Mouse (Mus musculus): ENCODE measurements at regions not wholly inside any gene's neighbourhood (a gene's known extent, or its start where the extent isn't known, plus 50 kb on each side); places are given as distances from the start of the nearest gene placed in this dataset.

DNA sequence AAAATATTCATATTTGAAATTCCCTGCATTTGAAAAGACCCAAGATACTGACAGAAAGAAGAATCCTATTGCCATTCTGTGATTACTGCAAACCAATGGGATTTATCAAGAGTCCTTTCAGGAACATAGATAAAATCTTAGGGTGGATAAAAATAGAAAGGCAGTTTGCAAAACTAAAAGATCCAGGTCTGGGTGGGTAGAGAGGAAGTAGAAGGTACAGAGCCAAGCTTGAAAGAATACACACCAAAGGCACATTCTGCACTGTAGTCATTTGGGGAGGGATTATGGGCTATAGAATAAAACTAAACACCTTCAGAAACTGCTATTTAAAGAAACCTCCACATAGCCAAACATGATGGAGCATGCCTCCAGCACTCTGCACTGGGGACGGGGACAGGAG is 288.5 kb upstream of the 4930412O13Rik start:
- no peak for DNase-seq (ENCODE audit: low spot score)

DNA sequence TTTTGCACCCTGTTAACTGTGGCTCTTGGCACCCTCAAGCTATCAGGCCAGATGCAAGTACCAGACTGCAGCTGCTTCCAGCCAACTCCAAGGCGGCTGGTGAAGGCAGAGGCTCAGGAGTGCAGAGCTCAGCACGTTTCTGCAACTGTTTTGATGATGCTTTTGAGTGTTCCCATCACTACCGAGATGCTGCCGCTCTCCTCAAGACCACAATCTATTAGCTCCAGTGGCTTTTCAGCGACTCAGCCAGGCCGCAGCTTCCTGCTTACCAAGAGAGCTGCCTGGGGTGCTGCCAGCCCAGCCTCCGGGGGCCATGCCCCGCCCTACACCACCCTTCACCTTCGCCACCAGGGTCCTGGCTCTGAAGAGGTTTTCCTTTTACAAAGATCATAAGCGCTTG is 287.1 kb upstream of the 4930412O13Rik start:
- DNase-seq (ENCODE audit: low spot score), result peak; percentile 6

DNA sequence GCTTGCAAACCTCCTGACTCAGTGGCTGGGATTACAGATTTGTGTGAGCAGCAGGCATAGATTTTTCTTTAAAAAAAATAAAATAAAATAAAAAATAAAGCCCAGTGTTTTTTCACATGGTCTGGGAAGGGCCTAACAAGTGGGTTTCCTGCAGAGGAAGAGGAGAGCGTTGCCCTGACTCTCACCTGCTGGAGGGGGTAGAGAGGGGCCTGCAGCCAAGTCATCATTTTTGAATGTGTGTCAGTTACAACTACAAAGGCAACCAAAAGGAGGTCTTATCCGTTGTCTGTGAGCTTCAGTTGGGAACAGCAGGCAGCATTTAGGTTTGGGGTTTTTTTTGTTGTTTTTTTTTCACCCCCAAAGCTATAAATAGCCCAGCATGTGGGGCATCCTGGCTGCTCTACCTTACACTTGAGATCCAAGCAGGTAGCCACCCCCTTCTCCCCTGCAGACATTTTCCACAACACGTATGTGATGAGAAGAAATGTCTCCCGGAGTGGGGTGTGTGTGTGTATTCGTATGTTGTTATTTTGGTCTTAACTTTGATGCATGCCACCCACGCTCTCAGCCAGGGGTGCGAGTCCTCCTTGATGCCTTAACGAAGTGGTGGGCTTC is 285.7 kb upstream of the 4930412O13Rik start:
- no peak for DNase-seq (ENCODE audit: low spot score)

DNA sequence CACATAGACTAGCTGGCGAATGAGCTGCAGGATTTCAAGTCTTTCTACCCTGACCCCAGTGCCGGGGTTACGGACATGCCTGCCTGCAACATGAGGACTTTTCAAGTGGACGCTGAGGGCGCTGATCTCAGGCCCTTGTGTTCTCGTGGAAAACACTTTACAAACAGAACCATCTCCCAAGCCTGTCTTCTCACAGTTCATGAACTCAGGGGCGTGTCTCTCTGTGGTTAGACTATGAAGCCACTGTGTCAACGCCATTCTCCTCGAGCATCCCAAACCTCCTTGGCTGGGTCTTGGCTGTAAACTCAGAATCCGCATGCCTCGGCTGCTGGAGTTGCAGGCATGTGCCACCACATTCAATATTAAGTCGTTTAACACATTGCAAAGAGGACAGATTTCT is 284.9 kb upstream of the 4930412O13Rik start:
- DNase-seq (ENCODE audit: low spot score), result no peak

DNA sequence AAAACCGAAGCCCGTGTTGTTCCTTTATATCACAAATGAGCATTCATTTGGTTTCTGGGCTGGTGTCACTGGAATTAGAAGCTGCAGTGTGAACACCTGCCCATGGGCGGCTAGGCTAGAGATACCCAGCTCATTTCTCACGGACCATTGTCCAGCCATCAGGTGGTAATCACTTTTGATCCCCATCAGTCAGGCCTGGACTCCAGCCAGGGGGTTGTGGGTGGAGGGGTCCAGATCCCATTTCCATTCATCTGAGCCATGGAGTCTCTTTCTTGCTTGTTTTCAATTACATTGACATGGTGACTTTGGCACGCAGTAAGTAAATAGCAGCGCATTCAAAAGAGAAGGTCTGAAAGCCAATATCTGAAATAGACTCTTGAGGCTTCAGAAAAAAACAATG is 276.1 kb upstream of the 4930412O13Rik start:
- no peak for DNase-seq (ENCODE audit: low spot score)

DNA sequence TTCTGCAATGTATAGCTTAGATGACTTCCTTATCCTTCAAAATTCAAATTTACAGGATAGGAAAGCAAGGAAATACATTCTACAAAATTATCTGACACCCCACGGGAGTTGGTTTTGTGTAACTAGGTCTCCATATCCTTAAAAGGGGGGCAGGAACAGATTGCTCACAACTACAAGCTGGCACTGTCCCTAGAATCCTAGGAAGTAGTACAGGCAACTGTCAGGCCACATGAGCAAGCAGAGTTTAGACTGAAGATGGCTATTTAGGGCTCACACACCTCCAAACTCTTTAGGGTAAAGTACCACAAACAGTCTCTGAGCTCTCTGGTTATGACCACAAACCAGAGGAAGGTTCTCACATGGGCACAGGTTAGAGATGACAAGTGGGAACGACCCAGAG is 273.5 kb upstream of the 4930412O13Rik start:
- no peak for DNase-seq (ENCODE audit: low spot score)

DNA sequence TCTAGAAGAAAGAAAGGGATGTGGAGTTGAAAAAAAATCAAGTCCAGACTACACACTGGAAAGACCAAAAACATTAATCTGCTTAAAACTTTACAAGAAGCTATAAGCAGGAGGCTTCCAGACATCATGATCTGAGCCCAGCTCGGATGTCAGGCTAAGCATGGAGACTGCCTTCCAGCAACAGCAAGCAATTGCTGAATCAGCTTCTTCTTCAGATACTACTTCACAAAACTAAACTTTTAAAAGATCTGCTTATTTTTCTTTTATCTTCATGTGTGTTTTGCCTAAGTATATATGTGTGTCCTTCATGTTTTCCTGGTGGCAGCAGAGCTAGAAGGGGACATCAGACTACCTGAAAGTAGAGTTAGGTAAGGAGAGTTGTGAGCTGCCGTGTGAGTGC is 266.6 kb upstream of the 4930412O13Rik start:
- DNase-seq (ENCODE audit: low spot score), result no peak

DNA sequence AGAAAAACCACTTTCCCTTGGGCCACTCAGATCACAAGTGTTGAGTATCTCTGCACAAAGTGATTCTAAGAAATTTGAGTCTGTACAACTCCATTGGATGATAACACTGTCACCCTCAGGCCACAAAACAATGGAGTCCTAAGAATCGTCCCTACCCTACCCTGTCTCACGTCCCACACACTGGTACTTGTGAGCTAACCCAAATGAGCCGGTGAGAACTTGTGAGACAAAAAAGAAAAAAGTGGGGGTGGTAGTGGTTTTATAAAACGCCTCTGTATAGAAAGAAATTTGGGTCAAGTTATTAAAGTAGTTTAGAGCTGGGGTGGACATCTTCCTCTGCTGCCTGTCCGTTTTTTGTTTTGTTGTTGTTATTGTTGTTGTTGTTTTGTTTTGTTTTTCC is 264.8 kb upstream of the 4930412O13Rik start:
- no peak for DNase-seq (ENCODE audit: low spot score)

DNA sequence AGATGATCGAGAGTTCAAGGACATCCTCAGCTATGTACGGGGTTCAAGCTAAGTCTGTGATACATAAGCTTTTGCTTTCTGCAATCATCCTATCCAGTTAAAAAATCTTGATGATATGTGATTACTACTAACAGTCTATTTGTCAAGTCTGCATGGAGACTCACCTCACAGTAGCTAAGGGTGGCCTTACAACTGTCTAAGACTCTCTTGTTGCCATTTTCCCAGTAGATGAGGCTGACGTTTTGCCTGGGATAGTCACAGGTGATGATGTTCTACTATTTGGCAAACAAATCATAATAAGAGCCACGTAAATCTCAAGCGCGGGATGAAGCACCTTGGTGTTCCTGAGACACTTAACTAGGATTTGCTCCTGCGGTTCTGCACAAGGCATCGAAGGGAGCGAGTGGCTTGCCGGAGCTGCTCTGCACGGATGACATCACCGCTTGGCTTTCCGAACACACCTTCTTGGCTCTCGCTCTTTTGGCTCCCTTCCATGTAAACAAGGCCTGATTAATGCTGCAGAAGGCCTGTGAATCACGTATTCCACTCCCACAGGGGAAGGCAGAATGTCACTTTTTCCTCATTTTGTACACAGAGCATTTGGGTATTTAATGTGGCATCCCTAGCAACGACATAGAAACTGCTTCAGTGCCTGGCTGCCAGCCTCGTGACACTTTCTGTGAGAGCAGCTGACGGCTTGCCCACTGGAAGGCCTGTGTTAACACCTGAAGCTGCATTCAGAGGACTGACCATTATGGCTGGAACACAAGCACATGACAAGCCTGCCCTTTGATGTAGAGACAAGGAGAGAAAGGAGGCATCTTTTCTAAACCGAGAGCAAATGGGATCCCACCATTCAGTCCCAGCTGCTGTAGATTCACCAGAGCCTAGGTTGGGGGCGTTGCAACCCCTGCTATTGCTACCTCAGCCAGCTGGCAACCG is 260.5 kb upstream of the 4930412O13Rik start:
- peak; percentile 44 for DNase-seq (ENCODE audit: low spot score)

DNA sequence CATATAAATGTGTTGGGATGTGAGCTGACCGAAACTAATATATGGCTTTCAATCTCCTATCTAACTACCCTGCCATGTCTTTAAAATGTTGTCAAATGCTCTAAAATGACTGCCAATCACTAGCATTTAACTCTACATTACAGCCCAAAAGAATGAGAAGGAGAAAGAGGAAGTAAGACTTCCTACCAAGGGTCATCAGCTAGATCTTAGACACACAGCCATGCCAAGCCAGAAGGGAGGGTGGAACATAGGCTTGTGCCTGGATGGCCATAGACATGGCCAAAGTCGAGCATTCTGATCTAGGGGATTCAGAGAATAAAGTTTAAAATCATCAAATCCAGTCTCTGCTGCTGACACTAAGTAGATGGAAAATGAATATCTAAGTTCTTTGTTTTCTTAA is 257.4 kb upstream of the 4930412O13Rik start:
- DNase-seq (ENCODE audit: low spot score), result no peak

DNA sequence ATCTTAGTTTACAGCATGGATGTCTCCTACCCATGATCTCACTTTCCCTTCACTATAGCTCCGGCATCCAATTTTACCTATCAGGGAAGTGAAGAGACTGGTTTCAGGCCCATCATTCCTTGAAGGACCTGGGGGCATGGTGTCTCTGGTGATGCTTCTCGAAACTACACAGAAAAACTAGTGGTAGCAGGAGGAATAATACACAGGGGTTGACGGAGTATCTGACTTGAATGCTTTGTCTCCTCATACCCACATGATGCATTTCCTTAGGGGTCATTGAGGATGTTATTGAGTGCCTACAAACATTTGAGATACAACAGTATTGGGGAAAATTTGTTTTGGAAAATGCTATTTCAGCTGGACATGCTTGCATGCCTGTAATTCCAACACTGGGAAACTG is 253.0 kb upstream of the 4930412O13Rik start:
- no peak for DNase-seq (ENCODE audit: low spot score)

DNA sequence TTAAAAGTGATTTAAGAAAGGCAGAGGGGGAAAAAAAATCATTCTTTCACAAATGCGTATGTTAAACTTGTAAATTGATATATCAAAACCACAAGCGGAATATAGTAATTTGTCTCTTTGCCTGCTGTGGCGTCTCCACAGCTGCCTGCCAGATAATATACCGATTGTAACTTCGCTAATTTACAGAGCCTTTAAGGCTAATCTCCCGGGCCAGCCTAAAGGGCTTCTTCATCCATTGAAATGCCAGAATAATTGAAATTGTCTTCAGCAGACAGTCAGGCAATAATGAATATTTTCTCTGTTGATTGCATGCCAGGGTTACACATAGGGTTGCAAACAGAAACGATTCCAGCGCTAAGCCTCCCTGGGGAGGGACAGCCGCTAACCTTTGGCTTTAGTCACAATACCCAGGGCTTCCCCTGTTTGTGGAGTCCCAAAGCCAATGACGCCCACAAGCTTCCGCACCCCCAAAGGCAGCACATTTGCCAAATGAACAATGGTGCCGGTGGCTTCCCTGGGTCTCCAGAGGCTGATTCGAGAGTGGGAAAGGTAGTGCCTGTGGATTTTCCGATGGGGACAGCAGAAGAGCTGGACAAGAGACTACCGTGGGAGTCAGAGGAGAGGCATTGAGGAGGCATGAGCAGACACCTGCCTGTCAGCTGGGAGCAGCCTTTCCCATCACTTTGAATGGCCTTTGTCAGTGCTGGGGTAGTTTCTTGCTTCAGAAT is 248.2 kb upstream of the 4930412O13Rik start:
- no peak for DNase-seq (ENCODE audit: low spot score)

DNA sequence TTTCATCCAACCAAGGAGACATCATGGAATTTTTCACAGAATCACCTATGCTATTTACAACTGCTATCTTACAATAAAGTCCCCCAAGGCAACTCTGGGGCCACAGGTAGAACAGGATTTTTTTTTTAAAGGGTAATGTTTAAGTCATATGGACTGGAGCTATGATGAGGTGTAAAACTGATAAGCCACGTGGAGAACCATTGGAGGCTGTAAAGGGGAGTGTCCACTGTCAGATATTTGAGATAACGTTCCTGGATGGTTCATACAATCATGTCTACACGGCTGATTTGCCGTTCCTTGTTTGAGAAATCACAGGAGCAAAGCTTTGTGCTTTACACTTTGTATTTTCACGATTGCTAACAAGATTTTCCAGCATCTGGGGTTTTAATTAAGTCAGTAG is 241.8 kb upstream of the 4930412O13Rik start:
- DNase-seq (ENCODE audit: low spot score), result no peak

DNA sequence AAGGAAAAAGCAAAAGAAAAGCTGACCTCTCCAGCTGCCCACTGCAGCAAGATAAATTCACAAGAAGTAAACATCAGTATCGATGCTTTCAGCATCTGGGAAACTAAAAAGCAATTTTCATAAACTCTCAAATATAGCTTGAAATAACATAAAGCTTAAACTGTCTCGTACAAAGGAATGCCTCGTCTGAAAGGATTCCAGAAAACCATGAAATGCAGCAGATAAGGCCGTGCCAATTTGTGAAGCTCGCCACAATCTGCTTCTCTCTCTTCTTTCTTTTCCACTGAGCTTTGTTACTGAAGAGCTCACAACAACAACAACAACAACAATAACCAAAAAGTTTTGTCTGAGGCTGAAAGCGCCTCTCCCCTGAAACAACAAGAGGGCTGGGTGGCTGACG is 239.4 kb upstream of the 4930412O13Rik start:
- no peak for DNase-seq (ENCODE audit: low spot score)

DNA sequence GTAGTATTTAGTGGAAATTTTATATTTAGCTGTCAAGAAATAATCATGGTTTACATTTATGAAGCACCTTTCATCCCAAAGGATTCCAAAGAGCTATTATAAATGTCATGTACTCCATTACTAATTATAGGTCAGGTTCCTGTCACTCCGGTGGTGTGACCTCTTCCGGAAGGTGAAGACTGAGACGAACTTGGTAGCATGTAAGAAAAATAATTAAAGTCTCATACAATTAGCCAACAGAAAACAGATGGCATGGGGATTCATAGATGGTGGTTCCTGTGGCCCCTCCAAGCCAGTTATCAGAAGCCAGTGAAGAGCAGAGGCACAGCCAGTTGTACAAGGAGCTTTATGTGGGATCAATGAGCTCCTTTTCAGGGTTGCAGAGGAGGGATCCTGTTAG is 238.6 kb upstream of the 4930412O13Rik start:
- no peak for DNase-seq (ENCODE audit: low spot score)

DNA sequence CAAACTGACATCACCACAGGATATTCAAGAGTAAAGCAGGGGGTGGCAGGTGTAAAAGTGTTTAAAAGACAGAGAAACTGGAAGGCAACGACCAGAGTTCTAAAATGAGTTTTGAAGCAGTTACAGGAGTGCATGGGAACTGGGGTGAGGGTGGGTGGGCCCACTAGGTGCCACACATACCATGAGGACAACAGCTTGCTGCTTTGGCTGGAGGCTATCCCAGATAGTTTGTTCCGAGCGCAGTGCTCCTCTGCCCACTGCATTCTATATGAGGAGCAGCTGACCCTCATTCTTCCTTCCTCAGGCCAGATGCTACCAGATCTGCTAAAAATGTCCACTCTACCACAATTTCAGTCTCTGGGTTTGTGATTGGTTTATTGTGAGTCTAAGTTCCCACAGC is 234.6 kb upstream of the 4930412O13Rik start:
- no peak for DNase-seq (ENCODE audit: low spot score)

DNA sequence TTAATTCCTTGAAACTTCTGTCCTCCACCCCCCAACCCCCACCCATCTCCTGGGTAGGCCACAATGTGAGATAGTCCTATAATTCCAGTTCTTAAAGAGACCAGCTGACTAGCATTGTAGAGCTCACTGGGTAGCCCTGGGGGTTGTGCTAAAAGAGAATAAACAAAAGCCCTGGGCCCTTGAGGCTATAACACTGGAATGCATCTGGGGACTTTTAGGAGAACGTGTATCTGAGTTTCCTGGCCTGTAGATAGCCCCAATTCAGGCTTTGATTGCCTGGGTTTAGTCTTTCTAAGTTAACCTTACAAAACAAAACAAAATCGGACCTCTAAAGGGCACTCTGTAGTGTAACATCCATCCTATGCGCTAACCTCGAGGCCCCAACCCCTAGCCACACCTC is 234.1 kb upstream of the 4930412O13Rik start:
- no peak for DNase-seq (ENCODE audit: low spot score)

DNA sequence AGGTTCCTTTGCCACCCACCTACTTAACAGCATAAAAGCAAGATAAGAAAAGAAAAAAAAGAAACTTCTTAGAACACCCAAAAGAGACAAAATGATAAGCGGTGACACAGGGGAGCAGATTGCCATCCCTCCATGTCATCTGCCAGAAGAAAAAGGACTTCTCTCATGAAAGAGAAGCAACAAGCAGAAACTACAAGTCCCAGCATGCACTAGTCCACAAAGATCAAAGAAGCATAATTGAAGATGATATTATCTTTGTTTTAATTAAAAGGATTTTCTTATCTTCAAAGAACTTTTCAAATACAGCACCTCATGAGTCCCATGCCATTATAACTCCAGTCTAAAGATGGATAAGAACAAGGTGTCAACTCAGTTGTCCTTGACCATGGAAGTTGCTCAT is 231.0 kb upstream of the 4930412O13Rik start:
- no peak for DNase-seq (ENCODE audit: low spot score)

DNA sequence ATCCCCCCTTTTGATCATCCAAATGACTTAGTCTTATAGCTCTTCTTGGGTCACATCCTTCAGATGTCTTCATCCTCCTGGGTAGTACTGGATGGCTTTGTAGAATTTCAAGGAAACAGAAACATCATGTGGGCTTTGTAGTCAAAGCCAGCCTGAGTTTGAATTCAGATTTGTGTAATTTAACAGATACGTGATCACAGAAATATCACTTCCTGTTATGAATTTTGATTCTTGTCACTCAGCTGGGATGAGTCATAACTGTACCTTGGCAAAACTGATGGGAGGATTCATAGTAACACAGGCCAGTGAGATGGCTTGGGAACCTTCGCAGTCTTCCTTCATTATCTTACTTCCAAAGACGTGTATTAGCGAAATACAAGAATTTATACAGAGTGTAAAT is 222.2 kb upstream of the 4930412O13Rik start:
- no peak for DNase-seq (ENCODE audit: low spot score)

DNA sequence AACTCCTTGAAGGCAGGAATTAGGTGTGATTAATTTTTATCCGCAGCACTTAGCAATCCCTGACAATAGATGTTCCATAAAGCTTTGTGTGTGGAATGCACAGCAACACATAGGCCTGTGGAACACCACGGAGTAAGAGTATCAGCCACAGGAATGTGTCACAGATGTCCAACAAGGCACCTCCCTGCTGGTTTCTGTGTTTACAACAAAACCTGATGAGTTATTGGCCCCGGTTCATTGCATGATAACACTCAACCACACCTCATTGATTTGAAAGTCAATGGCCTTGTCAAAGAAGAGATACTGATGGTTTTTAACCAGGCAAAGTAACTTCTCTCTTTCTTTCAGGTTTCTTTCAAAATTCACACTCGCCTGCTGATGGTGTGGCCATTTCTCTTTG is 211.4 kb upstream of the 4930412O13Rik start:
- no peak for DNase-seq (ENCODE audit: low spot score)

DNA sequence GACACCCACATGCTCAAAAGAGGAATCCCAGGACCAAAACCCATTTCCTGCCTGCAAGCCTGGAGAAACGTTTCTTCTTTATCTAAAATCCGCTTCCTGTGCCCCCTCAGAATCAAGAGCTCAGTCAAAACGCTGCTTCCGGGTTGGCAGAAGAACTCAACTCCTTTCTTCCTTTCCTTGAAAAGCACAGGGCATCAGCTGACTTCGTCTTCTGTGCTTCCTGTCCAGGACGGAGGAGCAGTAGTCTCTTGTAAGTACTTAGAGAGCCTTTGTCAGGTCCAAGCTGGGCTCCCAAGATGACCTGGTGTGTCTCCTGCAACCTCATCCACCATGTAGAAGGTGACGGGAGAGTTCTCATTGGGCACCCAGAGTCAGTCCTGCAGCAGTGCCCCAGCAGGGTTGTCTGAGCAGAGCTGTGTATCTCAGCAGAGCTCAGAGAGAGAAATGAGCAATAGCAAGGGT is 199.3 kb upstream of the 4930412O13Rik start:
- DNase-seq (ENCODE audit: low spot score), result no peak

DNA sequence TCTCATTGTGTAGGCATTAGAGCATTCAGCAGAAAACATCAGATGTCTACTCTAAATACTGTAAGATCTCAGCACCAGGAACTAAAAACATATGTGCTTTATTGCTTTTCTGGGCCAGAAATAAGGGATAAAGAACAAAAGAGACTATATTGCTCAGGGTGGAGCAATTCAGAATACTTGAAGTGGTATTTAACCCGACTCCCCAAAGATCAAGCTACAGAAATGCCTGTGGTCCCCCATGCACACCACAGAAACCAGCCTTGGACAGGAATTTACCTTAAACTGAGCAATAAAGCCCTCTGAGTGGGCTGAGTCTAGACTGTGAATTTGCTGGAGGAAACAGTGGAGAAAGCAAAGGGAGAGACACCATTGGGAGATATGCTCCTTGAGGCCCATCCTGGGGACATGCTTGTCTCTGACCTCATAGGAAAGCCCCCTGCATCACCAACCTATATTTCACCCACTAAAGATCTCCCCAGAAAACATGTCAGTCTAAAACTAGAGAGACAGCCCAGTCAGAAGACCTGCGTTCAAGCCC is 197.3 kb upstream of the 4930412O13Rik start:
- DNase-seq (ENCODE audit: low spot score), result no peak

DNA sequence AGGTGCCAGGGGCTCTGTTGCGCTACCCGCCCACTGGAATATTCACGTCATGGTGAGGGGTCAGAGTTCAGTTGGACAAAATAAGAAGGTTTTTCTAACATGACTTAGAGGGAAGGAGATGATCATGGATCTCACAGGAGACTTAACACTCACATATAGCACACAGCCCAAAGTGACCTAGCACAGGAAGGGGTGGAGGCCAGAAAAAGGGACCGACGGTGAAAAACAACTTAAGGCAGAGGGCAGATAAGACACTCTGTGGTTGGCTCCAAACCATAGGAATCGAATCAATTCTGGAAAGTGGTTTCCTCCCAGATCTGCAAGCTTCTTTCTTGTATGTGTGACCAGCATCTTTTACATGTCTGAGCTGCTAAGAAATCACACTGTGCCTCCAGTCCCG is 192.9 kb upstream of the 4930412O13Rik start:
- no peak for DNase-seq (ENCODE audit: low spot score)

All from ovary, postnatal 36 days (tissue).